Mouse (Mus musculus) left cerebral cortex, adult 11 months (tissue): Measurements from ENCODE around the gene Lgr4.

Experiments
- DNase-seq: peaks from one replicate; pipeline ENCODE4 v3.0.0; 2022; ENCODE audit warnings: low spot score

Gene Lgr4

DNA sequence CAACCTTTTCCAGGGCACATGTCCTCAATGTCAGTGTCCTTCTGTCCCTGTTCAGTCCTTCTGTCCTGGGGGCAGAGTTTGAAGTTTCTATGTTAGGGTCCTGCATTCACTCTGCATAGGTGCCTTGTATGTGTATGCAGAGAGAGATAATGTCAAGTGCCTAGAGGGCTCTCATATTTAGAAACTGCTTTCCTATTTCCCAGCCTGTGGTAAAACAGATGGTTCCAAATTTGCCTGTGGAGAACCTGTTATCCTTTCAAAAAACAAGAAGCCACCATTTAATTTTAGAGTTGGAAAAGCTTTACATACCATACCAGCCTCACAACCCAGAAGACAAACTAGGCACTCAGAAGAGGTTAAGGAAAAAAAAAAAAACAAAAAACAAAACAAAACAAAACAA lies 32.1 kb downstream of the Lgr4 start:
- no peak for DNase-seq

DNA sequence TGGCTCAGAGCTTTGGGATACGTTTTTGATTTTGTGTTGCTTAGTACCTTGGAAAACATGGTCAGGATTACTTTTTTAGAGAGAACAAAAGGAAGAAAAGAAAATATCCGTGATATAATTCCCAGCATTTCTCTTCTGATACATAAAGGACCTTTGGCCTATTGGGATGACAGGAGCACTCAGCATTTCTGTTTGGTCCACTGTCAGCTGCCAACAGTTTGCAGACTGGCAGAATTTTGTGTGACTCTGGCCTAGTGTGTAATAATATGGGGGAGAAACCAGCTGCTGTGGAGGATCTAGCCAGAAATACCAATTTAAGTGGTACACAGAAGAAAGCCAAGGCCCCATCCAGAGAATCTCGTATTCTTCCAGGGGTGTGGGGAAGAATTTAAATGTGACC lies 32.9 kb downstream of the Lgr4 start:
- no peak for DNase-seq

DNA sequence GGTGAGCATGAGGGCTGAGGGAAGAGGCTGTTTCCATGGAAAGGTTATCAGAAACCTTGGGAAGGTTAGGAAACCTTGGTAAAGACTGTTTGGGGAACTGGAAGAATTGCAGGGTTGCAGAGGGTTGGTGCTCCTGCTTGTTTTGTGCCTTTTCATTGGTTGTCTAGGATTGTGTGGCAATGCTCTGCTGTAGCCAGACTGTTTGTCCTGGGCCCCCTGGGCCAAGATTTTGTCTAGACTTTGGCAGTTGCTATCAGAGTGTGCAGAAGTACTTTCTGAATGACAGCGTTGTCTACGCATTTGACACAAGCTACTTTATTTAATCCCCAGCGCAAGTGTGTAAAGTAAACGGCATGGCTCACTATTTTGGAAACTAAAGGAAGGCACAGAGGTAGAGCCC lies 33.6 kb downstream of the Lgr4 start:
- DNase-seq, result no peak

DNA sequence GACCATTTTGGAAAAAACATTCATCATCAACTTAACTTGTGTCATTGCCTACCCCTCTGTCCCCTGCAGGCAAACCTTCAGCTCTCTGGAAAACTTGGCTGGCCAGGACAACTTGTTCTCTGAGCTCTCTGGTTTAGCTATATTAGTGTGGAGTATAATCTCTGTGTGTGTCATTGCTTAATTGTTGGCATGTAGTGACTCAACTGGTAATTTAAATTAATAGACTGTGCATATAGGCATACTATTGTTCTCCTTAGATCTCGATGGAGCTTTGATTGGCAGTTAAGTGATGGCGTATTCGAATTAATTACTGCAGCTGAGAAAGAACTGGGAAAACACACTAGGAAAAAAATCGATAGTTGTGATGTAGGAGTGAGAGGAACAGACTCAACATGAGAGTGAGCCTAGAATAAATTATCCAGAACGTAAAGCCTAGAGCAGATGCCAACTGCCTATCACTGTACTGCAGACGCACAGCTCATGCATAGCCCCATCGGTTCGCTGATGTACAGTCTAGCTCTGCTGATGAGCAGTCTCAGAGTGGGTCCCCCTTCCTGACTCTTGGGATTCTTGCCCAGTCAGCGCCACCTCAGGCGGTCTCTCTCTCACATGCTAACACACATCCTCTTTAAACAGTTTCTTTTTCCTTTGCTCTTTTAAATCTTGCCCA lies 35.7 kb downstream of the Lgr4 start:
- no peak for DNase-seq

DNA sequence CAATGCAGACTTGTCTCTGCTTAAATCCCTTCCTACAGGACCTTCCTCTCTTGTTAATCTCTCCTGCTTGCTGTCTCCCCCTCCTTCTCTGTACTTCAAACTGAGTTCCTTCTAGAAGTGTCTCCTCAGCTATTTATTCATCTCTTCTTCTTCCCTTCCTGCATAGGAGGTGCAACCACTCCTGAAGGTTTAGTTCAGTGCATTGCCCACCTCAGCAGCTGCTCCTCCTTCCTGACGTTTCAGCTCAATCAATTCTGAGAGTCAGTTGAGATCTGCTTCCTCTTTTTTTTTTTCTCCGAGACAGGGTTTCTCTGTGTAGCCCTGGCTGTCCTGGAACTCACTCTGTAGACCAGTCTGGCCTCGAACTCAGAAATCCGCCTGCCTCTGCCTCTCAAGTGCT lies 36.4 kb downstream of the Lgr4 start:
- no peak for DNase-seq

DNA sequence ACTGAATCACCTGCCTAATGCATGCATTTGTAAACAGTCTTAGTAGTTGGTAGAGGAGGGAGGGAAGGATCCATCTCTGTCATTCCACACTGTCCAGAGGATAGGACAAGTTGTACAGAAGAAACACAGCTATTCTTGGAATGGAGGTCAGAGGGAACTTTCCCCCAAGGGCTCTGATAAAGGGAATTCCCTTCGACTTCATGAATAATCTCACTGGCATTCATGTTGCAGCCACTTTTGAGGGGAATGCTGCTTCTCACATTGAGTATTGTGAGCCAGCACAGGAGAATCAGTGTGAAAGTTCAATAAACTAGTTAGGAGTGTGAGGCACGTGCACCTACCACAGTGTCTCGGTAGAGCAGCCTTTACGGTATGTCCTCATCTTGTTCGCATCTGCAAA lies 37.6 kb downstream of the Lgr4 start:
- DNase-seq, result no peak

DNA sequence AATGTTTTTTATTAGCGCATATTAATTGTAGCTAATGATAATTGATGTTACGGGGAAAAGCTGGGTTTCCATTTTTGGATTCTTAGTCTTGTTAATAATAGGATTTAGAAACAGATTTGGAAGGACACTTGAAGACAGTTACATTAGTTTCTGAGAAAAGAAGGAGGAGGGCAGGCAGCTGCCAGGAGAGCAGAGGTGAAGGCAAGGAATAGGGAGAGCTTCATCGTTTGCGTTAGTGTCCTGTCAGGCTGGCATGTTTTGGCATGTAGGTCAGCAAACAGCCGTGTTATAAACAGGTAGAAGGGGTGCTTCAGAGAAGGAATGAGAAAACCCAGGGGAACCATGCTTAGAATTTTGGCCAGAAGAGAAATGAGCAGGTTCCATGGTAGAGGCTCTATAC lies 38.5 kb downstream of the Lgr4 start:
- no peak for DNase-seq

DNA sequence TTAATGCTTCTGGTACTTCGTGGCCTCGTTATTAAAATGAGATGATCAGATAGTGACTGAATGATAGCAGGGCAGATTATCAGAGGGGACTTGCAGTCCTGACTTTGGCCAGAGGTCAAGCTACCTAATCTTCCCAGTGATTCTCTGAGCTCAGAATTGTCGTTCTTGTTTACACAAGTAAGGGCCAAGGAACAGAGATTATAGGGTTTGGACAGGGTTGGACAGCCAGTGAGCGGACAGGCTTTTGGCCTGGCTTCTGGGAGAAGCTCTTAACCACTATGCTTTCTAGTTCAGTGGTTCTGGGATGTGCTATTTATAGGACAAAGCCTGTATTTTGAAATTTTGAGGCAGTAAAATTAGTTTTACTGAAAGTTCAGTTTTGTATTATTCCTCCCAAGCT lies 39.3 kb downstream of the Lgr4 start:
- DNase-seq, result no peak

DNA sequence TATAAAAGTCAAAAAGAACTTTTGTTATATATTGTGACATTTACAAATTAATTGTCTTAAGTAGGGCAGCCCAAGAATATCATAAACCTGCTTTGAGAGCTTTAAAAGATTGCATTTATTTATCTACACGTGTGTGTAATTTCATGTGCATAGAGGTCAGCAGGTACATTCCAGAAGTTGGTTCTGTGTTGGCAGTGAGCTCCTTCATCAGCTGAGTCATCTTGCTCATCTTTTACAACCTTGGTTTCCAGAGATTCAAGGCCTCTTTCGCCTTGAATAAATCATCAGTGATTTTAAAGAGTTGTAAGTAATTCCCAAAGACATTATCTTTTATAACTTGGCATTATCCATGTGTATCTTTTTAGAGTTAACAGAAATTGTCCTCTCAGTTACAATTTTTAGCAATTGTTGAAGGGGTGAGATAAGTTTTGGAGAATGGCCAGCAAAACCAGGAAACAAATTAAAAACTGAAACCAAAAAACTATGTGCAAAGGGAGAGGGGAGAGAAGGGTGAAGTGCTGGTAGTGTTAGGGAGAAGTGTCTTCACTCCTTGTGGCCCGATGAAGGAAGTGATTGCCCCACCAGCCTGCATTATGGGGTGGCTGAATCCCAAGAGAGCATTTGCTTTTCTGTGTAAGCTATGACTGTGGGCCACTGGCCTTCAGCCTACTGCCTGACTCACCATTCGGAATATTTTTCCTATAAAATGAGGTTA lies 41.4 kb downstream of the Lgr4 start:
- no peak for DNase-seq

DNA sequence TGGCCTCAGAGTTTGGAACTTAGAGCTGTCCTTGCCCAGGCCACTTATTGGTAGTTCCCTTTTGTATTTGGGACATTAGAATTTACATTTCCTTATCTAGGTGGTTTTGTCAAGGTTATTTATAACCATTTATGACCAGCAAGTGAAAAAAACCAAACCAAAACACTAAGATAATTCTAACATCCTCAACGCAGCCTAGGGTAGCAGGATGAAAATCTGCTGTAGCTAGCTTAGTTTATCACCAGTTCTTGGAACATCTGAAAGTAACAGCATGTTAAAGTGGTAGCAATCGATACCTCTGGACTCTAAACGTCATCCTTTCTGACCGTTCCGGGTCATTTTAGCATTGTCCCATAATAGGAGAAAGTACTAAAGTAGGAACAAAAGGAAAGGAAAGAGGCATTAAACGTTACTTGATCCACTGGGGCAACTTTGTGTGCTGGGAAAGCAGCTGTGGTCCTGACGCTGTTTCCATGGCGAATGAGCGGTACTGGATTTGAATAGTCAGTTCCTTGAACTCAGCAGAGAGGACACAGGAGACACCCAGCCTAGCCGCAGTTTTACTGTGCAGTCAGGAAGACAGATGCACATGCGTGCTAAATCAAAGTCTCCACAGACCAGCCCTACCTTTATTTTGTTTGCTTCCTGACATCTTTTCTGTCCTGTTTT lies 42.1 kb downstream of the Lgr4 start:
- no peak for DNase-seq

DNA sequence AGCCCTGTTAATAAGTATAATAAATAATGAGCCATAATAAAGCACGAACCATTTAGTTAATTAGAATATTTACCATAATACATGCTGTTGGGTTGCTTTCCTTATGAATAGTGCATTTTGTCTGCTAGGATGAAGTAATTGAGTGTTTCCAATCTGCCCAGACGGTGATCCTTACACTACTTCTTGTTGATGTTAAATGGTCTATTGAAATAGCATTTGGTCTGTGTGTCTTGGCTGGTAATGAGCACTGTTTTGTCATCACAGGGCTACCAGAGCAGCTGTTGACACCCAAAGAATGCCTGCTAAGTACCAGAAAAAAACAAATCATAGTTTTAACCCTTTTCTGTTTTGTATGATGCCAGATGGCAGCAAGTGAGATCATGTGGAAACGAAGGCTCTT lies 42.8 kb downstream of the Lgr4 start:
- no peak for DNase-seq

DNA sequence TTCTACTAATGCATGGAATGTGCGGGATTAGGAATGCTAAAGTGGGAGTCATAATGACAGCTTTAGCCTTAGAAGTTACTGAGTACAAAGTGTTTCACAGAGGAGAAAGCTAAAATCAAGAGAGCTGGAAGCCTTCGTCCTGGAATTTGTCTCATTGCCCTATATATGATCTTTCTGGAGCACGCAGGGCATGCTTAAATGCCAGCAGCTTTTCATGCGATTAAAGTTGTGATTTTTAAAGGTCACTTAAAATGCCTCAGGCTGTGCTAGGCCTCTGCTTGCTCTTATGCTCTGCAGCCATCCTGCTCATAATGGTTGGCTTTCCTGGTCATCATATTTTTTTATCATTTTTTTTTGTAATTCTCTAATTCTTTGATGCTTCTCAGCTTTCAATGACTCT lies 43.7 kb downstream of the Lgr4 start:
- DNase-seq, result no peak

DNA sequence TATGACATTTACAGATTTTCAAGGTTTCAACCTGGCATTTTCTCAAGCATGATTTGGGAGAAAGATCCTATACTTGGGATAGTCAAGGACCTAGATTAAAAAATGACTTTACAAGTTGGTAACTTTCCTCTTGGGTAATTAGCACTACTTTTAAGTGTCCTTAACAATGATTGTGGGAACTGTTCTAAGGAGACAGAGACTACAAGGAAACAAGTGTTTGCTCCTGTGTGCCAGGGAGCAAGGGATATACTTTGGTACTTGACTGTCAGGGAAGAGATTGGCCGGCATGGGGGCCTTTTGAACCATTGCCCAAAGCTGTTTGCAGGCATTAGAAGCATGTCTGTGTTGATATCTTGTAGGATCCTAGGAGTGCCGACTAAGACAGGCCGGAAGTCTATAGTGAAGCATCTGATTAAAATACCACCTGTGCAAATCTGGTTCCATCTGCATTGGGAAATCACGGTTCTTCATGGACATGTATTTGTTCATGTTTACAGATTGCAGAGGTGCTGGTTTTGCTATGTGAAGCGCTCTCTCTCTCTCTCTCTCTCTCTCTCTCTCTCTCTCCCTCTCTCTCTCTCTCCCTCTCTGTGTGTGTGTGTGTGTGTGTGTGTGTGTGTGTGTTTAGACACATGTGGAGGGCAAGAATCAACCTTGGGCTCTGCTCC lies 46.3 kb downstream of the Lgr4 start:
- no peak for DNase-seq

DNA sequence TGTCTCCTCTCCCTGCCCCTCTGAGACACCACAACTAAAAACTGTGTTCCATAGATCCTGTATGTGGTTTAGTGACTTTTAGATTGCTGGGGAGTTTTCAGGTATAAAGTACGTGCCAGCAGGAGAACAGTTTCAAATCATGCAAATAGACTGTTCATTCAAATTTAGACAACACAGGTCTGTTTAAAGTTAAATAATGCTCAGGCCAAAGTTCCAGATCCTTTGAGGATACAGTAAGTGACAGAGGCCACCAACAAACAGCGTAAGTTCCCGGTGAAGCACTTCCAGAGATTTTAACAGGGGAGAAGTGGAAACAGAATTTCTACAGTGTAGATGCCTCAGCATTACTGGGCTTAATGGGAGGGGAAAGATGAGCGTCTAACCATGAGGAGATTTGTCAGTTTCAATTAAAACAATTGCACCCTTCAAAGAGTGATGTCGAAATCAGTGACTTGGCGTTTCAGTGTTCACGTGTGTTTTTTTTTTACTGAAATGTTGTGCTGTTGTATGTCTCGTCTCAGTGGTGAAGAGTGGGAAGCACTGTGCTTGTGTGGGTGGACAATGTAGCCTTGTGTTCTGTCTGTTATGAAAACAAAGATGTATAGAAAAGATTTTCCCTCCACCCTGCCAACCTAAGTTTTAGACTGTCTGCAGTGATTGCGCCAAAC lies 48.4 kb downstream of the Lgr4 start:
- no peak for DNase-seq

DNA sequence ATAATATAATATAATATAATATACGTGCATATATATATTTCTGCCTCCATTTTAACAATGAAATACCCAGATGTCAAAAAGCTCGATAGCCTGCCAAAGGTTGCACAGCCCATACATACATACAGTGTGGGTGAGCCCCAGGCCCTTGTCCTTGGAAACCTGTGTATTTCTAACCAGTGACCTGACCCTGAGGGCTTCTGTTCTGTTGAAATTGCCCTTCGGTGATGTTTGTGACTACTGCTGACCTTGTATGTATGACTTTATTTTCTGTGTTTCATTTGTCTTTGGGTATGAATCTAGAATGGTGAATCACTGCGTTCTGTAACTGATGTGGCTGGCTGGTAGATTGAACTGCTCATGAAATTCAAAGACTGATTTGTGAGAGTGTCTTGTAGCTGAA lies 49.4 kb downstream of the Lgr4 start:
- no peak for DNase-seq

DNA sequence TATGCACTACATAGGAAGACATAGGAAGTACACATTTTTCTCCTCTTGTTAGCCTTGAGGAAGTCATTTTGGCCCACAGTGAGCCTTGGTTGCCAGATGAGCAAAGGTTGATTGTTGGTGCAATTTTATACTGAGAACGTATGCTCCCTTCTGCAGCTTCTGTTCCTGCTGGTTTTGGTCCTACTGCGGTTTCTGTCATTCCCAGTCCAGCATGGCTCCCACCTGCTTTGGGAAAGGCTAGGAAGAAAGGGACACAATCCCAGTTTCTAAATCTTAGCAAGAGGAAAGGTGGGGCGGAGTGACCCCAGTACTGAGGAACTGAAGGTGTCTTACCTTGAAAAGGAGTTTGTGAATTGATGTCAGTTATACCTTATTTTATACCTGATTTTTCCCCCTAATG lies 51.9 kb downstream of the Lgr4 start:
- no peak for DNase-seq

DNA sequence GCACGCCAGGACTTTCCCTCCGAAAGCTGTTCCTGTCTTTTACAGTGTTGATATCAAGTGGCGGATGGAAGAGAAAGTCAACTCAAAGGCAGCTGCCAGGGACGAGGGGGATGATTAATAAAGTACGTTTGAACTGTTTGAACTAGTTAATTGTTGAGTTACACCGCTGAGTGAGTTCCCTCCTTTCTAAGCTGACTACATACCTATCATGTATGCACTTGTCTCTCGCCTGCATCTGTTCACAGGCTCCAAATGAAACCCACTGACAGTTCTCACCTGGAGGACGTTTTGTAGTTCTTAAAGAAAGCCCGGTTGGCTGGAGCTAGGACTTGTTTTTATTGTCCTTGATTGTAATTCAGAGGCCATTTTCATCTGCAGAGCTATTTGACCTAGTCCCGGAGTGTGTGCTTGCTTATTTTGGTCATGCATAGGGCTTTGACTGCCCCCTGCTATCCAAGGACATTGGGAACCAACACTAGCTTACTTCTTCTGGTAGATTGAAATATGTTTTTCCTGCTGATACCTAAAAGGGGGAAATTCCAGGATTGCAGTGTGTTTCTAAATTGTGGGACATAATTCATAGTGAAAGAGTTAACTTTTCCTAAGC lies 52.6 kb downstream of the Lgr4 start:
- DNase-seq, result no peak

DNA sequence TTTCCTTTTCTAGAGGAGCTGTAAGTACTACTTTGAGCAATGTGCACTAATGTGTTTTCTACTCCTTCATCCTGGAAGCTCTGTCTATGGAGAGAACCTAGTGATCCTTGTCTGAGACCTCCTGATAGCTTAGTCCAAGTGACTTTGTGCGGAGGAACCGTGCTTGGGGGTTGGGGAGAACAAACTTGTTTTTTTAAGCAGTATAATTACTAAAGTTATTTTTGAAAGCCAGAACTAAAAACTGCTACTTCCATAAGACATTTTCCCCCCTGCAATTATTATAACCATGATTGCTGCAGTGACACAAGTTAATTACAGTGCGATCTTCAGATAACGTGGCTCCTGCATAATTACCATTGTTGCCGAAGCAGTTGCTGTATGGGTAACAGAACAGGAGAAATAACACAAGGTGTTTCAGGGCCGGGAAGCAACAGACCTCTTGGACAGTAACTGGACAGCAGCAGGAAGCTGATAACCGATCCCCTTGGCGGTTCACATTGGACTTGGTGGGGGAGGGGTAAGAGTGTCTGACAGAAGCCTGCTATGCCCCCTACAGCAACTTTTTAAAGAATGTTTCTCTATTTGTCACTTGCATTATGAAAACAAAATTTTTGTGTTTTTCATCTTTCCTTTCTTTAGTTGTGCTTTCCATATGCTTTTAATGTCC lies 53.4 kb downstream of the Lgr4 start:
- DNase-seq, result no peak

DNA sequence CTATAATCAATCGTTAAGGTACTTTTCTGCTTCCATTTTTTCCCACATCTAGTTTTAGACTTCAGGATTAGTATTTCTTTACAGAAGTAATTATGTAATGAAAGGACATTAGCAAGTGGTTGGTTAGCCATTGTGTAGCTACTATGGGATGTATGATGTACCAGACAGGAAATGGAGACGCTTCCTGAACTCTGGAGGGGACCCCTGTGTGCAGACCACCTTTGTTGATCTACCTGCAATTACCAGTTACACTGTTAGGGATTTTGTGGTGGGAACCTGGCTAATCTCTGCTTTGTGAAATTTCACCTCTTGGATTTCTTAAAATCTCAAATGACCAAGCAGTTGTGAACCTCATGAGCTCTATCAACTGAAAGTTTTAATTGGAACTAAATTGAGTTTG lies 54.9 kb downstream of the Lgr4 start:
- DNase-seq, result no peak

DNA sequence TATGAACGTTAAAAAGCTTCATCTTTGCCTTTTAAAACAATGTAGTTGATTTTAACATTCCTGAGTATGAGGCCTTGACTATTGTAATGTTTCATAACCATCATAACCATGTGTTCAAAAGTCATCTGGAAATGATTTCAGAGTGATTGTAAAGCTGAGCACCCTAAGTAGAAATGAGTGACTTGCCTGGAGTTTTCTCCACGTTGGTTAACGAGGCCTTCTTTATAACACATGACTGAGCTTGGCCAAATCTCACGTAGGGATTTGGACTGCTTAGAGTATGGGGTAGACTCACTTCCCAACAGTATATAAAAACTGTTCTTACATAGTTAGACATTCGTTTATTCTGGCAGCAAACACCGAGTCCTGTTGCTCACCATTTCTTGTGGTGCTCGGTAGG lies 55.5 kb downstream of the Lgr4 start:
- no peak for DNase-seq

DNA sequence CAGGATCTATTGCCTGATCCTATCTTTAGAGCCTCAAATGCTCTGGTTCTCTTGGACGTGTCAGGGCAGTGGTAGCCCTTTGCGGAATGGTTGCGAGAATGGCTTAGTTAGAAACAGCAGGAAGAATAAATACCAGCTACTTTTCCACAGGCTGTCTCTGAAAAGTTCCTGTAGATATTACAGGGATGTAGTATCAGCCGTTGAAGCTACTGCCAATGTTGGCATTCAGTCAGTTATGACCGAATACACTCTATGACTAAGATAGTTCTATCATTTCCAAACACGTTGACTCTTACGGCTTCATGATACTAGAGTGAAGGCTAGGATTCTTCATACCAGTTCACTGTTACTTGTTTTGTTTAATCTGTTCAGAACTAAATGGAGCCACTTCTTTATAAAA lies 57.4 kb downstream of the Lgr4 start:
- no peak for DNase-seq

DNA sequence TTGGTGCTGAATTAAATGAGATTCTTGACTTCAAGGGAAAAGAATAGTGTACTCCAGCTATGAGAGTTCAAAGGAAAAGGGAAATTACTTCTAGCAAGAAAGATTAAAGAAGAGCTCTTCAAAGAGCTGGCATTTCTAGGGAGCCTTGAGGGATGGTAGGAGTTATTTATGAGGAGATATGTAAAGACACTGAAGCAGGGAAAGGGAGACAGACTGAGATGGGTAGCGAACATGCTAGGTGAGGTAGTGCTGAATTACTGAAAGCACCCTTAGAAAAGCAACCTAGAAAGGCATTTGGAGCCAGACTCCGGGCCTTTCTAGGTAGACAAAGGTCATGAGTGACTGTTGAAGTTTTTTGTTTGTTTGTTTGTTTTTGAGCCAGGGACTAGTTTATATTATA lies 58.7 kb downstream of the Lgr4 start:
- no peak for DNase-seq
